Mouse (Mus musculus): ENCODE results near the gene Cdk2ap1. TPM values are rescaled to one million over a fixed set of nuclear protein-coding genes. Genes with fewer than 3 reads are reported as not detected.
A peak's percentile ranks its signal among the peaks of the same experiment; 100 is the strongest.

The Cdk2ap1 gene
- polyA plus RNA-seq, 2 experiments: 16.3 to 86.5 TPM

DNA sequence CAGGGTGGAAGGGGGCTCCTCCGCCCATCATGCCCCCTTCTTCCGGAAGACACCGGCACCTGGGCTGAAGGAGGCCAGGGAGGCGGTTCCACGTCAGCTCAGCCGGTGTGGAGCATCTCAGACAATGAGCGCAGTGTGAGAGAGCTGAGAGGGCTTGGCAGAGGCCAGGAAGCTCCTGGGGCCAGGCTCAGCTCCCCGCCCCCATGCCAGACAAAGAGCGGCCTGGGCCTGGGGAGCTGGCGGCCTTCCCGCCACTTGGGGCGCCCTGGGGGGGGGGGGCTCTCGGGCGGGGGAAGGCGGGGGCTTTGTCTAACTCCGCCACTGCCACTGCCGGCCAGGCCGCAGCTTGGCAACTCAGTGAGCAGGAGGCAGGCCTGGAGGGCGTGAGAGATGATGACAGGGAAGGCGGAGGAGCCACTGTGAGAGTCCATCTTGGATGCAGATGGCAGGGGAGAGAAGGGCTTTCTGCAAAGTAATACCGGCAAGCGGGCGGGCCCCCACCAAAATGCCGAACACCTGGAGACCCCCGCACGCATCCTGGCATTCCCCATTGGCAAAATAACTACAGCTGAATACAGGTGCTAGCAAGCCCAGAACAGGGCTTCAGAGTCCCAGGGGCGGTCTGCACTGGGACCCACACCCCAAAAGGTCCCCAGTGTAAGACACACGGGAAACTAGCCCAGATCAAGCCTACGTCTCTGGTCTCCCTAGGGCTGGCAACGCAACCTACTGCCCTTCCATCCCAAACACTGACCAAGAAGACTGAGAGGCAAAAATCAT lies 10.6 kb downstream of the Cdk2ap1 start:
- Histone ChIP-seq H3K9me3 (ENCODE audit: control insufficient read depth, low read length) (no peaks in the 10 kb centered on the region), H3K9ac (replicated peaks) (peak overlapping the region; percentile 90), H3K4me2 (ENCODE audit: low read depth) (peak overlapping the region; percentile 72), H3K4me1 (replicated peaks; ENCODE audit: control insufficient read depth in 2 of 2, insufficient read depth in 2 of 2, low read length in 1 of 2) (peaks cover 8 to 11% of the 10 kb centered on the region in 2 experiments), H3K36me3 (replicated peaks; ENCODE audit: control insufficient read depth, insufficient read depth, low read depth) (peaks cover 15% of the 10 kb centered on the region), H3K27me3 (ENCODE audit: control insufficient read depth, insufficient read depth, low read length) (no peaks in the 10 kb centered on the region), H3K4me3 (ENCODE audit: insufficient read depth in 1 of 2, low read depth in 2 of 2, low read length in 2 of 2) (peak overlapping the region; percentile 70 to 83), H3K27ac (no peak overlapping the region)
- 5% methylated on average over 27 of the region's 30 CpGs for WGBS (ENCODE audit: insufficient replicate concordance)
- DNase-seq (ENCODE audit: low read depth in 3 of 3, low spot score in 3 of 3) (peak in 1 of 3 experiments; percentile 43), ATAC-seq (ENCODE audit: insufficient read depth) (peak; percentile 44)
- TF ChIP-seq EP300 (IDR thresholded peaks at IDR 0.05; ENCODE audit: low read depth): no peak
- no peak; the same call in 1 of the 2 replicates for TF ChIP-seq CTCF (IDR thresholded peaks at IDR 0.05; ENCODE audit: low read depth)

DNA sequence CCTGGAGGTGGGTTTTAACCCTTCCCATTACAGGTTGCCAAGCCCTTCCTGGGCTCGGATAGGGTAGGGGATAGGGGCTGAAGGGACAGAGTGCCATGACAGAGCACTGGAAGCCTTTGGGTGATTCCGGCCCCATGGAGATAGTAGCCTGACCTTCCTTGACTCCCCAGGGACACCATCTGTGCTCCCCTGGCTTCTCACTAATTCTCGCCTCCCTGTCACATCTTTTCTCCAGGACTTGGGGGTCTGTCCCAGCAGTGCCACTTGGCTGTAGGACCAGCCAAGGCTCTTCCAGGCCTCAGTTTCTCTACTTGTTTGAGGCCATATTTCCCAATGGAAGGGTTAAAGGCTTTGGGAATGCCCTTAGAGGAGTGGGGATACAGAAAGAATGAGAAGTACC lies 11.3 kb downstream of the Cdk2ap1 start:
- Histone ChIP-seq H3K4me2 (ENCODE audit: low read depth) (no peak overlapping the region; the same call in 1 of the 2 replicates), H3K9ac (replicated peaks) (no peak overlapping the region), H3K27ac (no peak overlapping the region), H3K36me3 (replicated peaks; ENCODE audit: control insufficient read depth, insufficient read depth, low read depth) (peaks cover 19% of the 10 kb centered on the region), H3K27me3 (ENCODE audit: control insufficient read depth, insufficient read depth, low read length) (no peaks in the 10 kb centered on the region), H3K4me1 (replicated peaks; ENCODE audit: control insufficient read depth in 2 of 2, insufficient read depth in 2 of 2, low read length in 1 of 2) (peaks cover 8 to 11% of the 10 kb centered on the region in 2 experiments), H3K4me3 (ENCODE audit: insufficient read depth in 1 of 2, low read depth in 2 of 2, low read length in 2 of 2) (no peak overlapping the region), H3K9me3 (ENCODE audit: control insufficient read depth, low read length) (no peaks in the 10 kb centered on the region)
- 60% methylated on average over 3 of the region's 3 CpGs for WGBS (ENCODE audit: insufficient replicate concordance)
- DNase-seq (ENCODE audit: low read depth in 3 of 3, low spot score in 3 of 3) (no peak), ATAC-seq (ENCODE audit: insufficient read depth) (no peak)
- no peak for TF ChIP-seq CTCF (IDR thresholded peaks at IDR 0.05; ENCODE audit: low read depth)
- no peak for TF ChIP-seq EP300 (IDR thresholded peaks at IDR 0.05; ENCODE audit: low read depth)

DNA sequence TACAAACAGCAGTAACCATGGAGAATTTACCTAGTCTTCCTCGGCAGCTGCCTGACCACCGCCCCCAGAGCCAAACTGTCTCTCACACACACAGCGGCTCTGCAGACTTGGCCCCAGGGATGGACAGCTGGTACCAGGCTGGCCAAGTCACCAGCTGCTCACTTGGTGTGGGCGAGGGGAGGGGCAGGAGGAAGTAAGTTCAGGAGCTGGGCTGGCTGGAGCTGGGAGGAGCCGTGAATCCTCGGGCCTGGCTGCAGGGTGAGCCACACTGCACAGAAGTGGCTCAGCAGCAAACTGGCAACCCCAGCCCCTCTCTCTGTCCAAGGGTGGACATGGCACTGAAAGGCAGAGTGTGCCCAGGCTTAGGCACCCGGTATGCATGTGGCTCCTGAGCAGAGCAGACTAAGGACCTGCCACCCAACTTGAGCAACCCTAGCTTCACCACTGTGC lies 11.7 kb downstream of the Cdk2ap1 start:
- peaks cover 24% of the 10 kb centered on the region for H3K36me3 ChIP-seq (replicated peaks; ENCODE audit: control insufficient read depth, insufficient read depth, low read depth)
- H3K27me3 ChIP-seq (ENCODE audit: control insufficient read depth, insufficient read depth, low read length): no peaks in the 10 kb centered on the region
- no peak overlapping the region; the same call in 1 of the 2 replicates for H3K4me2 ChIP-seq (ENCODE audit: low read depth)
- no peak for TF ChIP-seq CTCF (IDR thresholded peaks at IDR 0.05; ENCODE audit: low read depth)
- TF ChIP-seq EP300 (IDR thresholded peaks at IDR 0.05; ENCODE audit: low read depth): no peak
- H3K4me1 ChIP-seq (replicated peaks; ENCODE audit: control insufficient read depth in 2 of 2, insufficient read depth in 2 of 2, low read length in 1 of 2): peaks cover 8 to 11% of the 10 kb centered on the region in 2 experiments
- H3K27ac ChIP-seq: no peak overlapping the region
- 51% methylated on average over 7 of the region's 7 CpGs for WGBS (ENCODE audit: insufficient replicate concordance)
- H3K9me3 ChIP-seq (ENCODE audit: control insufficient read depth, low read length): no peaks in the 10 kb centered on the region
- H3K9ac ChIP-seq (replicated peaks): no peak overlapping the region
- H3K4me3 ChIP-seq (ENCODE audit: insufficient read depth in 1 of 2, low read depth in 2 of 2, low read length in 2 of 2): no peak overlapping the region
- no peak for DNase-seq (ENCODE audit: low read depth in 3 of 3, low spot score in 3 of 3)
- ATAC-seq (ENCODE audit: insufficient read depth): no peak

DNA sequence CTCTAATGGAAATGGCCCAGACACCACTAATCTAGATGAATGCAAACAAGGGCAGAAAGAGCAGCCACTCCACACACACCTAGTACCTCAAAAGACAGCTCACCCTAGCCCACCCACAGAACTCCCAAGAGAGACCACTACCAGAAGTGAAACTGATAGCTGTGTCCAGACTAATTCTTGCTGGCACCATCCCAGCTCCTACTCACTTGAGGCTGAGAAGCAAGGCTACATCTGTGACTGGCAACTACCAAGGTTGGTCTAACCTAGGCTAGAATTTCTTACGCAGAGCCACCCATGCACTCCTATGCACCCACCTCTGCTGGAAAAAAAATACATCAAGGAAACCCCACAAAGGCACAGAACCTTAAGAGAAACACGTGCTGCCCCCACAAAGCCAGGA lies 12.5 kb downstream of the Cdk2ap1 start:
- no peak for DNase-seq (ENCODE audit: low read depth in 3 of 3, low spot score in 3 of 3)
- Histone ChIP-seq H3K27me3 (ENCODE audit: control insufficient read depth, insufficient read depth, low read length) (no peaks in the 10 kb centered on the region), H3K27ac (no peak overlapping the region), H3K9ac (replicated peaks) (no peak overlapping the region), H3K4me3 (ENCODE audit: insufficient read depth in 1 of 2, low read depth in 2 of 2, low read length in 2 of 2) (no peak overlapping the region), H3K4me2 (ENCODE audit: low read depth) (no peak overlapping the region), H3K4me1 (replicated peaks; ENCODE audit: control insufficient read depth in 2 of 2, insufficient read depth in 2 of 2, low read length in 1 of 2) (peaks cover 8 to 11% of the 10 kb centered on the region in 2 experiments), H3K9me3 (ENCODE audit: control insufficient read depth, low read length) (no peaks in the 10 kb centered on the region), H3K36me3 (replicated peaks; ENCODE audit: control insufficient read depth, insufficient read depth, low read depth) (peaks cover 26% of the 10 kb centered on the region)
- no peak for ATAC-seq (ENCODE audit: insufficient read depth)
- TF ChIP-seq EP300 (IDR thresholded peaks at IDR 0.05; ENCODE audit: low read depth) (no peak), CTCF (IDR thresholded peaks at IDR 0.05; ENCODE audit: low read depth) (no peak)
- 83% methylated on average over 2 of the region's 2 CpGs for WGBS (ENCODE audit: insufficient replicate concordance)

DNA sequence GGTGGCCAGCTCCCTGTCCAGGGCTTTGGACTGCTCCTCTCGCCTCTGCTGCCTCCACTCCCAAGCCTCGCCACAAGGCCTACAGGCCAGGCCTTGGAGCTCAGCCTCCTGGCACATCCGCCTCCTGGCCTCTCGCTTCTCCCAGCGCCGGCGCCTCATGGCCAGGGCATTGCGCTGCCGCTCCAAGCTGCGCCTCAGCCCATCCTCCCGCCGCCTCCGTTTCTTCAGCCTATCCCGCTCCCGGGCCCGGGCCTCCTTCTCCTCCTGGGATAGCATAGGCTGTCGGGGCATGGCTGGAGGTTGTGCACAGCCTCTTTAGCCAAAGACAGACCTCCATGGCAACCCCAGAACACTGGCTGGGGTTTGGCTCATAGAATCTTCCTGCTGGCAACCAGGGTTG lies 13.7 kb downstream of the Cdk2ap1 start:
- no peak overlapping the region for H3K27ac ChIP-seq
- DNase-seq (ENCODE audit: low read depth in 3 of 3, low spot score in 3 of 3) (no peak), ATAC-seq (ENCODE audit: insufficient read depth) (no peak)
- H3K9me3 ChIP-seq (ENCODE audit: control insufficient read depth, low read length): no peaks in the 10 kb centered on the region
- 89% methylated on average over 17 of the region's 17 CpGs for WGBS (ENCODE audit: insufficient replicate concordance)
- no peak overlapping the region for H3K9ac ChIP-seq (replicated peaks)
- H3K36me3 ChIP-seq (replicated peaks; ENCODE audit: control insufficient read depth, insufficient read depth, low read depth): peaks cover 26% of the 10 kb centered on the region
- no peak overlapping the region for H3K4me3 ChIP-seq (ENCODE audit: insufficient read depth in 1 of 2, low read depth in 2 of 2, low read length in 2 of 2)
- H3K4me1 ChIP-seq (replicated peaks; ENCODE audit: control insufficient read depth in 2 of 2, insufficient read depth in 2 of 2, low read length in 1 of 2): peaks cover 8 to 11% of the 10 kb centered on the region in 2 experiments
- TF ChIP-seq EP300 (IDR thresholded peaks at IDR 0.05; ENCODE audit: low read depth) (no peak), CTCF (IDR thresholded peaks at IDR 0.05; ENCODE audit: low read depth) (no peak)
- no peaks in the 10 kb centered on the region for H3K27me3 ChIP-seq (ENCODE audit: control insufficient read depth, insufficient read depth, low read length)
- no peak overlapping the region for H3K4me2 ChIP-seq (ENCODE audit: low read depth)

Measured in liver, embryonic 14.5 days (tissue).